Mouse (Mus musculus): Measurements from ENCODE around the gene St3gal5.
"Not testable (repeated sequence)": the region's sequence is repeated elsewhere in the genome, so short reads cannot be mapped to it uniquely, and the experiment has no call there.

St3gal5 gene

GRCm38 (mm10) chr6:72130056-72130455 is 32.7 kb downstream of the St3gal5 start:
- DNase-seq (ENCODE audit: low spot score in 2 of 2) = no peak

GRCm38 (mm10) chr6:72132671-72133214 is 35.4 kb downstream of the St3gal5 start:
- no peak for DNase-seq (ENCODE audit: low spot score in 2 of 2)

- DNase-seq (ENCODE audit: low spot score in 2 of 2) = no peak
Observed at GRCm38 (mm10) chr6:72134850-72135515, 37.6 kb downstream of the St3gal5 start.

- DNase-seq (ENCODE audit: low spot score in 2 of 2) = no peak
Observed at GRCm38 (mm10) chr6:72136016-72136415, 38.6 kb downstream of the St3gal5 start.

GRCm38 (mm10) chr6:72136543-72136942 is 39.2 kb downstream of the St3gal5 start:
- DNase-seq (ENCODE audit: low spot score in 2 of 2) = no peak

DNA sequence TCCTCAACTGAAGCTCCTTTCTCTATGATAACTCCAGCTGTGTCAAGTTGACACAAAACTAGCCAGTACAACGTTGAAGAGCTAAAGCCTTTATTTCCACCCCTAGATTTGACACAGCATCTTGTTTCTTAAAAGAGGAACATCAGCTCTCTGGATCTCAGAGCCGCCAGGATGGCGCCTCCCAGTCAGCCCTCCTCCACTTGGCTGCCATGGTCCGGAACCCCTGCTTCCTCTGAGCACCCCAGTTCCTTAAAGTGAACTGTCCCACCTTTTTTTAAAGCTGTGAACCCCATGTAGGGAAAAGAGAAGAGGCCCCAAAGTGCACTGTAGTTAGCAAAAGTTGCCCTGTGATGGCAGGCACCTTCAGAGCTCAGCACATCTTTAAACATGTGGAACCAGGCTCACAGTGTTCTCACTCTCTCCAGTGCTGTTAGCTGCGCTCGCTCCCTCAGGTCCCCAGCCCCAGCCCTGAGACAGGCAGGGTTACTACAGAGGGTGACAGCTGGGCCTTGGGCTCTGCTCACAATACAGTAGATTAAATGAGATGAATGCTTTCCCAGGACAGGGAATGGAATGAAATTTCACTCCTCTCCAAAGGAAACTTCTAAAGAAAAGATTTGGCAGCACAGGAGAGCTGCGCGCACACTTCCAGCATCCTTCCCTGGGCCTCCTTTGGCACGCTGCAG is 42.3 kb downstream of the St3gal5 start:
- no peak for DNase-seq (ENCODE audit: low spot score in 2 of 2)

GRCm38 (mm10) chr6:72140371-72140770 is 43.0 kb downstream of the St3gal5 start:
- DNase-seq (ENCODE audit: low spot score in 2 of 2) = no peak

DNA sequence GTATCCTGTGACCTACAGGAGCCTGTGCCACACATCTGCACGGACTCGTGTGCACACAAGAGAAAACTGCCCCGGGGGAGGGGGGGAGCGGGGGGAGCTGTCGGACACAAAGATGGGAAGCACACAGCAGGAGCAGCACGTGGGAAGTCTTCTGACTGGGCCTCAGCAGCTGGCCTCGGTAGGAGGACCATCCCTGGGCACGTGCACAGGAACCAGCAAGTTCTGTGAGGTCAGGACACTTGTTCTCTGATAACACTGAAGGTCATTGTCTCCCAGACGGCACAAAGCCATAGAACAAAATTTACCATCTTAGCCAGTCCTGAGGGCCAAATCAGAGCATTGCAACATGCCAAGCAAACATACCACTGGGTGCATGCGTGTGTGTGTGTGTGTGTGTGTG is 43.8 kb downstream of the St3gal5 start:
- DNase-seq (ENCODE audit: low spot score in 2 of 2) = no peak

DNA sequence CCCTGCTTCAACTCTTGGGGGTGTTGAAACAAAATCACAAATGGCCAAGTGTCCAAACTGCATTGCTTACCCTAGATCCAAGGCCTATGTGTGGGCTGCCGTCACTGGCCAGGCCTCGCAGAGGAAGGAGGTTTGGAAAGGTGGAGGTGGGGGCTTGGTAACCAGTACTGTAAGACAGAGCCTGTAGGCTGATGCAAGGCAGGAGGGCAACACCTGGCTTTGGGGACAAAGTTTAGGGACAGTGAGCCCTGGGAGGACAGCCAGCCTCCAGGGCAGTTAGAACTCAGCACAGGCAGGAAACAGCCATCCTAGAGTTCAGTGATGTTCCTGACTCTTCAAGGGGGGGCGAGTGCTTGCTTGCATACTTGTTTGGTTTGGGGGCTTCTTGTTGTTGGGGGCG is 45.2 kb downstream of the St3gal5 start:
- no peak for DNase-seq (ENCODE audit: low spot score in 2 of 2)

- DNase-seq (ENCODE audit: low spot score in 2 of 2) = no peak
Observed at GRCm38 (mm10) chr6:72144353-72144752, 47.0 kb downstream of the St3gal5 start.

DNA sequence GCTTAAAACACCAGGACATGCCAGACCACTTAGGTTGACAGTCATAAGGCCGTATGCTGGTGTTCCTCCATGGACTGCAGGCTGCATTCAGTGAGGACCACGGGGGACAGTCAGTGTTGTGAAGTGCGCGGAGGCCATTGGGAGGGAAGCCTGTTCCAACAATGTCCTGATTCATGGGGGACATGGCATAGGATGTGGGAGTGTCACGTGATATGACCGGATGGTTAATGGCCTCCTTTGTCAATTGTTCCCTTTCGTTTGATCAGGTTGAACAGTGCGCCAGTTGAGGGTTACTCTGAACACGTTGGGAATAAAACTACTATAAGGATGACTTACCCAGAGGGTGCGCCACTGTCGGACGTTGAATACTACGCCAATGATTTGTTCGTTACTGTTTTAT is 49.4 kb downstream of the St3gal5 start:
- DNase-seq (ENCODE audit: low spot score in 2 of 2) = no peak

DNA sequence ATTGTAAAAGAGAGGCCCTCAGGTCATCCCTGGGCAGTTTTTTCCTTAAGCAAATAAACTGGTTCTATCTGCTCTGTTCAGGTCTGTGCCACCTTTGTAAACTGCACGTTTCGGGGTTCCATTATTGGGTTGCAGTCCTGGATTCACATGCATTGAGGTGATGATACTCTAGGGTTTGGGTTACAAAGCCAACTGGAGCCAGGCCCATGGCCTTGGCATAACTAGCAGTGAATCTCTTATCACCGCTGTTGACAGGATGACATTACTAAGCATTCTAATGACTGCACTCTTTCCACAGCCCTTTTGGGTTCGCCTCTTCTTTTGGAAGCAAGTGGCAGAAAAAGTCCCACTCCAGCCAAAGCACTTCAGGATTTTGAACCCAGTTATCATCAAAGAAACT is 51.3 kb downstream of the St3gal5 start:
- DNase-seq (ENCODE audit: low spot score in 2 of 2) = no peak

DNA sequence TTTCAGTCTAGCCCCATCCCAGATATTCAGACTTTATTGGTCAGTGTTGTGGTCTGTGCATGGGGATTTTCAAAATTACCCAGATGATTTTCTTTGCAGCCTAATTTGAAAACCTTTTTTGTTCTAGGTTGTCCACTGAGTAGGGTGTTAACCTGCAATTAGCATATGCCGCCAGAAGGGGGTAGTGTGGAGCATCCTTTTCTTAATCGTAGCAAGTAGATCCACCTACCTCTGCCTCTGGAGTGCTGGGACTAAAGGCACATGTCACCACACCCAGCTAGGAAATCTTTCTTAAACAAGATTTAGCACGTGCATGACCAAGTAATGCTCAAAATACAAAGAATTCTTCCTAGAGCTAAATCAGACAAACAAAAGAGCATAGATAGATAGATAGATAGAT is 52.4 kb downstream of the St3gal5 start:
- DNase-seq (ENCODE audit: low spot score in 2 of 2) = no peak

DNA sequence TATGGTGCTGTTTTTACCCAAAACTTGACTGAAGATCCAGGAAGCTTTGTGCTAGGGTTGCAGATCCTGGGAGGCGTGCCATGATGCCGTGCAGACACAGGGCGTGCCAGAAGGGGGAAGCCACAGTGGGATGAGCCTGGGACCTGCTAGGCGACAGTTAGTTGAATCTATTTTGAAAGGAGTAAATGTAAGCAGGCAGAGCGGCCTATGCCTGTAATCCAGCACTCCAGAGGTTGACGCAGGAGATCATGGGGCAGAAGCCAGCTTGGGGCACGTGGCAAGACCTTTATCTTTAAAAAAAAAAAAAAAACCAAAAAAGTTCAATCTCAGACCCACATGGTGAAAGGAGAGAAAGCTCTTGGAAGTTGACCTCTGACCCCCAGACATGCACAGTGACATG is 55.3 kb downstream of the St3gal5 start:
- DNase-seq (ENCODE audit: low spot score in 2 of 2) = no peak

GRCm38 (mm10) chr6:72153455-72153854 is 56.1 kb downstream of the St3gal5 start:
- DNase-seq (ENCODE audit: low spot score in 2 of 2) = no peak

GRCm38 (mm10) chr6:72154008-72154407 is 56.6 kb downstream of the St3gal5 start:
- DNase-seq (ENCODE audit: low spot score in 2 of 2) = not testable (repeated sequence)

- DNase-seq (ENCODE audit: low spot score in 2 of 2) = no peak
Observed at GRCm38 (mm10) chr6:72154938-72155531, 57.6 kb downstream of the St3gal5 start.

- no peak for DNase-seq (ENCODE audit: low spot score in 2 of 2)
Observed at GRCm38 (mm10) chr6:72155649-72156048, 58.3 kb downstream of the St3gal5 start.

GRCm38 (mm10) chr6:72158966-72159764 is 61.8 kb downstream of the St3gal5 start:
- no peak for DNase-seq (ENCODE audit: low spot score in 2 of 2)

- no peak for DNase-seq (ENCODE audit: low spot score in 2 of 2)
Observed at GRCm38 (mm10) chr6:72159861-72160395, 62.5 kb downstream of the St3gal5 start.

GRCm38 (mm10) chr6:72160991-72161390 is 63.6 kb downstream of the St3gal5 start:
- DNase-seq (ENCODE audit: low spot score in 2 of 2) = no peak

DNA sequence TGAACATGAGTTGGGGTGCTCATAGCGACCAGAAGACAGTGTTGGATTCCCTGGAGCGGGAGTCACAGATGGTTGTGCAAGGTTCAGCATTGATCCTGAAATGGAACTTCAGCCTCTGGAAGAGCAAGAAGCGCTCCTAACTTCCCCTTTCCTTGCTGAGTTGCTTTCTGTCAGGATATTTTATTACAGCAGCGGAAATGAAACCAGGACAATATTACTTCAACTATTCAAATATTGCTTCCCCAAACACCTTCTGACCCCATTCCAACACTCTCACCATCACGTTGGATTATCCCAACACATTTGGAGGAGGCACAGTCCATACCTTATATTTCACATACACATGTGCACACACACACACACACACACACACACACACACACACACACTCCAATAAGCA is 64.4 kb downstream of the St3gal5 start:
- DNase-seq (ENCODE audit: low spot score in 2 of 2) = no peak

Measured in frontal cortex, postnatal 25 days (tissue).